In the genomic region with DNA sequence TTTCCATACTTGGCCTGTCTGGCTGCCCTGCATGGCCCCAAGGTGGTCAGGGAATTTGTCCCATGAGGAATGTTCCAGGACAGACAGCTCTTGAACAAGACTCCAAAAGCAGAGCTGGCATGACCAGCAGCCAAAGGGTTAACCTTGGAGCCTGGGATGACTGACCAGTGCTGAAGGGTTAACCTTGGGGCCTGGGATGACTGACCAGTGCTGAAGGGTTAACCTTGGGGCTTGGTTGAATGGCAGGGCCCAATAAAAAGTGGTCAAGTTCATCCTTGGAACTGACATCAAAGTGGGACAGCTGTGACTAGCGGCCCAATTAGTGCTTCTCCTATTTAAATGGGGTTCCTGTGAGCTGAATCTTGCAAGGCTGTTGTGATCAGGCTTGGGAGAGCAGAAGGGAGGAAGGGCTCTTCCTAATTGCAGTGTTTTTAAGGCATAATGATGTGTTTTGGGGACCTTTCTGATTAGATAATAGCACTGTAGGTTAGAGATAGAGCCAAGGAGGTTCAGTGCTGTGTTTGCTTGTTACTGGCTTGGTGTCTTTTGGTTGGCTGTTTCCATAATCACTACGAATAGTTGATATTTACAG, we compare ENCODE assay signal across 19 mouse cellular contexts.
DNase-seq lines count a peak whose midpoint lies in the region; ATAC-seq and TF ChIP-seq lines count a peak whose summit lies in the region.
"Had no signal": no experiment of that assay in that cellular context is flagged by ENCODE, and none has a peak within 500 bp of the region (broad histone marks: within the 10 kb centered on the region; RNA-seq: fewer than 3 reads in every experiment).

No protein-coding gene starts in this region.

- TF ChIP-seq CTCF in MEL (IDR thresholded peaks at IDR 0.05 in 2 of 3, conservative IDR thresholded peaks at IDR 0.05 in 1 of 3; ENCODE audit: control insufficient read depth in 1 of 3, insufficient read depth in 1 of 3, low read depth in 2 of 3, low read length in 3 of 3, poor library complexity in 1 of 3, severe bottlenecking in 1 of 3) = no peak
- no peak for TF ChIP-seq CTCF in brain, embryonic 14.5 days (IDR thresholded peaks at IDR 0.05; ENCODE audit: borderline replicate concordance, extremely low read depth, insufficient read depth, insufficient read length)
- TF ChIP-seq CTCF in heart, adult 2 months (IDR thresholded peaks at IDR 0.05) = no peak

- no peak for ATAC-seq in forebrain, embryonic 16.5 days
- ATAC-seq: intestine, embryonic 16.5 days; Patski had no signal

- no peak for TF ChIP-seq POLR2A in MEL (IDR thresholded peaks at IDR 0.05; ENCODE audit: control insufficient read depth in 1 of 2, insufficient read depth in 1 of 2, low read depth in 1 of 2, low read length in 2 of 2, poor library complexity in 1 of 2)
- TF ChIP-seq POLR2A in brain, embryonic 14.5 days (IDR thresholded peaks at IDR 0.05; ENCODE audit: borderline replicate concordance, extremely low read depth, insufficient read depth, insufficient read length, poor library complexity, severe bottlenecking) = no peak
- no peak for TF ChIP-seq POLR2A in heart, adult 2 months (IDR thresholded peaks at IDR 0.05; ENCODE audit: insufficient read depth, low read depth, low read length)

- H3K36me3 ChIP-seq in MEL (ENCODE audit: control insufficient read depth in 1 of 2, insufficient read depth in 2 of 2, low read length in 2 of 2) = peaks cover 0 to 10% of the 10 kb centered on the region in 2 experiments; a peak in 2 of 4 replicates
- no peaks in the 10 kb centered on the region for H3K36me3 ChIP-seq in forebrain, embryonic 16.5 days (ENCODE audit: control insufficient read depth, insufficient read depth)
- no peaks in the 10 kb centered on the region for H3K36me3 ChIP-seq in heart, adult 2 months (ENCODE audit: control insufficient read depth, insufficient read depth, low read length)
- no peaks in the 10 kb centered on the region for H3K36me3 ChIP-seq in hindbrain, embryonic 10.5 days
- H3K36me3 ChIP-seq: heart, embryonic 13.5 days; hindbrain, embryonic 15.5 days; kidney, embryonic 15.5 days; limb, embryonic 12.5 days; lung, embryonic 15.5 days had no signal

- peak; percentile 28 to 61; a peak in 2 of 4 replicates for TF ChIP-seq EP300 in MEL (IDR thresholded peaks at IDR 0.05; ENCODE audit: low read depth in 1 of 2, low read length in 2 of 2)
- no peak for TF ChIP-seq EP300 in heart, adult 2 months (IDR thresholded peaks at IDR 0.05; ENCODE audit: insufficient read depth, low read depth, low read length)

- H3K9me3 ChIP-seq in MEL (replicated peaks; ENCODE audit: insufficient read depth, low read length) = no peaks in the 10 kb centered on the region
- H3K9me3 ChIP-seq in forebrain, embryonic 16.5 days (ENCODE audit: control insufficient read depth, low read length) = no peaks in the 10 kb centered on the region
- H3K9me3 ChIP-seq in hindbrain, embryonic 10.5 days = no peaks in the 10 kb centered on the region
- H3K9me3 ChIP-seq: heart, embryonic 13.5 days; hindbrain, embryonic 15.5 days; kidney, embryonic 15.5 days; limb, embryonic 12.5 days; lung, embryonic 15.5 days had no signal

- WGBS in forebrain, embryonic 16.5 days = 35% methylated on average over 2 of the region's 2 CpGs
- WGBS in heart, adult 2 months = 92% methylated on average over 2 of the region's 2 CpGs
- WGBS in hindbrain, embryonic 10.5 days = 90% methylated on average over 2 of the region's 2 CpGs

- H3K4me2 ChIP-seq in forebrain, embryonic 16.5 days (ENCODE audit: low read length) = no peak overlapping the region
- H3K4me2 ChIP-seq: heart, embryonic 13.5 days; hindbrain, embryonic 15.5 days; kidney, embryonic 15.5 days; limb, embryonic 12.5 days; lung, embryonic 15.5 days; midbrain, embryonic 11.5 days had no signal

- H3K27me3 ChIP-seq in MEL (ENCODE audit: control insufficient read depth in 1 of 2, insufficient read depth in 2 of 2, low read length in 2 of 2) = no peaks in the 10 kb centered on the region
- no peaks in the 10 kb centered on the region for H3K27me3 ChIP-seq in forebrain, embryonic 16.5 days (replicated peaks; ENCODE audit: control insufficient read depth, insufficient read depth, low read length)
- no peaks in the 10 kb centered on the region for H3K27me3 ChIP-seq in heart, adult 2 months (ENCODE audit: control insufficient read depth, insufficient read depth, low read length)
- no peaks in the 10 kb centered on the region for H3K27me3 ChIP-seq in hindbrain, embryonic 10.5 days (ENCODE audit: insufficient read depth, poor library complexity, severe bottlenecking)
- H3K27me3 ChIP-seq: heart, embryonic 13.5 days; hindbrain, embryonic 15.5 days; kidney, embryonic 15.5 days; limb, embryonic 12.5 days; lung, embryonic 15.5 days; Patski had no signal

- no peak for TF ChIP-seq RAD21 in MEL (IDR thresholded peaks at IDR 0.05; ENCODE audit: low read depth, low read length)

- H3K27ac ChIP-seq in MEL (ENCODE audit: control insufficient read depth, low read depth, low read length) = no peak overlapping the region
- H3K27ac ChIP-seq in forebrain, embryonic 16.5 days (ENCODE audit: low read length) = peak overlapping the region; percentile 37
- no peak overlapping the region for H3K27ac ChIP-seq in heart, adult 2 months
- H3K27ac ChIP-seq in hindbrain, embryonic 10.5 days = no peak overlapping the region
- H3K27ac ChIP-seq: heart, embryonic 13.5 days; hindbrain, embryonic 15.5 days; kidney, embryonic 15.5 days; limb, embryonic 12.5 days; liver, embryonic 14.5 days; lung, embryonic 15.5 days; macrophage had no signal

- H3K79me2 ChIP-seq in MEL (ENCODE audit: control insufficient read depth, insufficient read depth, low read length, poor library complexity) = no peaks in the 10 kb centered on the region
- H3K79me2 ChIP-seq in heart, adult 2 months (replicated peaks; ENCODE audit: control insufficient read depth, insufficient read depth, low read length) = no peaks in the 10 kb centered on the region; the same call in 1 of the 2 replicates

- peak; percentile 41 for DNase-seq in MEL (ENCODE audit: low read depth, low spot score)
- DNase-seq in Muller cell, postnatal 12 days (ENCODE audit: inconsistent ontology term) = peak; percentile 64
- DNase-seq in brain, embryonic 14.5 days (ENCODE audit: low read depth) = peak; percentile 82
- no peak for DNase-seq in thymus, postnatal 0 days (ENCODE audit: low spot score)
- no peak for DNase-seq in heart, adult 2 months
- no peak for DNase-seq in hindbrain, embryonic 10.5 days (ENCODE audit: low spot score)
- DNase-seq: cerebellum, adult 18-20 months; thymus, adult 18-20 months had no signal

- H3K4me1 ChIP-seq in MEL (ENCODE audit: control insufficient read depth in 1 of 2, insufficient read depth in 2 of 2, low read length in 2 of 2) = peaks cover 6 to 8% of the 10 kb centered on the region in 2 experiments
- H3K4me1 ChIP-seq in forebrain, embryonic 16.5 days (replicated peaks; ENCODE audit: control insufficient read depth, insufficient read depth, low read length) = peaks cover 48% of the 10 kb centered on the region
- peaks cover 3% of the 10 kb centered on the region for H3K4me1 ChIP-seq in heart, adult 2 months (ENCODE audit: control insufficient read depth, insufficient read depth, low read length)
- peaks cover 40% of the 10 kb centered on the region for H3K4me1 ChIP-seq in hindbrain, embryonic 10.5 days (replicated peaks)

- no peak overlapping the region for H3K4me3 ChIP-seq in MEL (ENCODE audit: control insufficient read depth in 1 of 2, insufficient read depth in 1 of 2, low read depth in 2 of 2, low read length in 2 of 2)
- H3K4me3 ChIP-seq in forebrain, embryonic 16.5 days (replicated peaks; ENCODE audit: low read length) = no peak overlapping the region
- no peak overlapping the region for H3K4me3 ChIP-seq in heart, adult 2 months
- H3K4me3 ChIP-seq in hindbrain, embryonic 10.5 days = no peak overlapping the region
- H3K4me3 ChIP-seq: heart, embryonic 13.5 days; hindbrain, embryonic 15.5 days; kidney, embryonic 15.5 days; limb, embryonic 12.5 days; lung, embryonic 15.5 days had no signal

- intact Hi-C loops in heart, adult 2 months (cut with DNase I) = no loop called here

- no peak overlapping the region for H3K9ac ChIP-seq in MEL (ENCODE audit: control insufficient read depth, low read depth, low read length, poor library complexity, severe bottlenecking)
- H3K9ac ChIP-seq in forebrain, embryonic 16.5 days (replicated peaks; ENCODE audit: low read depth, low read length) = no peak overlapping the region
- H3K9ac ChIP-seq in heart, adult 2 months (ENCODE audit: low read depth, low read length) = no peak overlapping the region
- H3K9ac ChIP-seq: heart, embryonic 13.5 days; hindbrain, embryonic 15.5 days; kidney, embryonic 15.5 days; limb, embryonic 12.5 days; liver, embryonic 14.5 days; lung, embryonic 15.5 days had no signal

TF ChIP-seq in MEL, 35 proteins besides CTCF, POLR2A, EP300 and RAD21:
- TF ChIP-seq GABPA (IDR thresholded peaks at IDR 0.05; ENCODE audit: low read depth, low read length) (no peak), TCF12 (IDR thresholded peaks at IDR 0.05; ENCODE audit: low read depth, low read length) (peak; percentile 60), UBTF (IDR thresholded peaks at IDR 0.05; ENCODE audit: borderline replicate concordance, insufficient read depth, low read depth, low read length) (no peak), ELF1 (IDR thresholded peaks at IDR 0.05; ENCODE audit: low read depth, low read length) (no peak), GATA1 (IDR thresholded peaks at IDR 0.05; ENCODE audit: low read depth, low read length) (peak; percentile 70), ETS1 (IDR thresholded peaks at IDR 0.05; ENCODE audit: low read depth, low read length) (0 out of 2 replicates have a peak, but pooled peaks have one; percentile 8), RCOR1 (IDR thresholded peaks at IDR 0.05; ENCODE audit: low read depth, low read length) (0 out of 2 replicates have a peak, but pooled peaks have one; percentile 18)

Comparison
In these comparisons a context has a peak if more than half of its experiments do, and no peak if none do; other contexts are left out.
1. DNase-seq: peak in MEL (single experiment), Muller cell, postnatal 12 days (single experiment) and brain, embryonic 14.5 days (single experiment); none in thymus, postnatal 0 days (single experiment), heart, adult 2 months (0 of 2) and hindbrain, embryonic 10.5 days (single experiment).